Mouse (Mus musculus) liver, postnatal 0 days (tissue): ENCODE measurements around the gene Ccdc82.

Experiments
- CTCF ChIP-seq: sonication (generic); IDR thresholded peaks from 2 replicates; pipeline ENCODE4 v1.5.1; 2016; ENCODE audit warnings: antibody characterized with exemption, low read depth
- EP300 ChIP-seq: IDR thresholded peaks from 2 replicates; pipeline ENCODE4 v1.6.1; 2016; ENCODE audit warnings: antibody characterized with exemption, low read depth, mild to moderate bottlenecking

DNA sequence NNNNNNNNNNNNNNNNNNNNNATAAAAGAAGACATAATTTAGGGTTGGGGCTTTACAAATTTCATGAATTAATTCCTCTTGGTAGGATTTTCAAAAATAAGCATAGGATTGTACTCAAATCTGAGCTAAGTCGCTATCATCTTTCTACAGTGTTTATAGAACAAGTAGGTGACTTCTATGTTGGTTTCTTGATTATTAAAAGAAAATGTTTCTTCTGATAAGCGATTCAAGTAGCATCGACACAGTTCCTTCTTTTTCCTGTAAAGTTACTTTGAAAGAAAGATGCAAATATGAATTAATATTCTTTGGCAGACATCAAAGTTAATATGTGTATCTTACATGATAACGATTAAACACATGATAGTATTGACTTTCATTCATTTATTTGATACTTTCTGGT, 1.3 kb downstream of the Ccdc82 start:
- TF ChIP-seq CTCF = no peak
- no peak for TF ChIP-seq EP300
